Mouse (Mus musculus) testis, postnatal 14 days (tissue): ENCODE measurements around the gene Olfr380.

Experiments used
- DNase-seq: peaks from one replicate; pipeline ENCODE4 v3.0.0; 2021; ENCODE audit warnings: low spot score

The Olfr380 gene

GRCm38 (mm10) chr11:73457408-73457807 lies at the start of gene Olfr380:
Olfr380 (minus strand) TSS chr11:73457508.
- no peak for DNase-seq

GRCm38 (mm10) chr11:73491503-73491902 lies 34.2 kb upstream of the Olfr380 start, which contains the start of gene Olfr381:
Olfr381 (minus strand) TSS chr11:73491603.
- no peak for DNase-seq

- DNase-seq = no peak
These were observed 28.9 kb downstream of the Olfr380 start, which contains the start of gene Olfr378 for GRCm38 (mm10) chr11:73428377-73428776. Olfr378 (minus strand) TSS chr11:73428477.
